Mouse (Mus musculus): ENCODE results near the gene Hcn3. TPM values are rescaled to one million over a fixed set of nuclear protein-coding genes. Genes with fewer than 3 reads are reported as not detected.
"Not testable (repeated sequence)": the region's sequence is repeated elsewhere in the genome, so short reads cannot be mapped to it uniquely, and the experiment has no call there.

Hcn3 gene
- total RNA-seq, 2 experiments from 2014 or later = 0.12 to 1.1 TPM

GRCm38 (mm10) chr3:89181749-89182500, 21.9 kb upstream of the Hcn3 start:
- no peak for DNase-seq

GRCm38 (mm10) chr3:89179056-89179455, 19.1 kb upstream of the Hcn3 start:
- DNase-seq = no peak

- no peak for DNase-seq
Observed at GRCm38 (mm10) chr3:89178107-89178385, 18.1 kb upstream of the Hcn3 start.

DNA sequence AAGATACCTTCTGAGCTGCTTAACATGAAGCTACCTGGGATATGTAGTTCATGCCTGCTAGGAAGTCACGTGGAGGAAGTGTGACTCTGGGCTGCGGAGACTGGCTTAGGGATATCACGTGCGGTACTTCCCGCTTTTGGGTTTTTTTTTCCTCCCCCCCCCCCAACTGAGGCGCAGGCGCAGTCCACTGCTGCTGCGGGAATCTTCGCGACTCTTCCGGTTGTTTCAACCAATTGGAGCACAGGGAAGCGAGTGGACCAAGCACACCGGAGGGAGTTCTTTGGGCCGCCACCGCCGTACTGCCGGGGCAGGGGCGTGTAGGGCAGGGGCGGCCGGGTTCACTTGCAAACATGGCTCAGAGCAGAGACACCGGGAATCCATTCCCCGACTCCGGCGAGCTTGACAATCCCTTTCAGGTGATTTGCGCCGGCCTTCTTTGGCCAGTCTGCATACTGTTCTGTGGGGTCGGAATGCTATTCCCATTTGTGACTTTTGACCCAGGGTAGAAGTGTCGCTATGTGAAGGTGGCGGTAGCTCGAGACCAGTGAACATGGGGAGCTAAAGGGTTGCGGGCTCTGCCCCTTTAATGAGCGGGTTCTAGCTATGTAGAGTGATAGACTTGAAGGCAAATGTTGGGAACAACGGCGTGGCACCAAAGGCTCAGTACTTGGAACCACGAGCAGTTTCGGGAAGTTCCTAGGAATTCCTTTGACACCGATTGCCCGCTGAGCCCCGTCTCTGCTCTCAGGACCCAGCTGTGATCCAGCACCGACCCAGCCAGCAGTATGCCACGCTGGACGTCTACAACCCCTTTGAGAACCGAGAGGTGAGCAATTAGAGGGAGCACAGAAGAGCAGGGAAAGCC, 17.5 kb upstream of the Hcn3 start, which contains the start of gene Scamp3:
Gene Scamp3 (plus strand): TSS at position 232 of the 865 bp plus-strand sequence.
- peak; percentile 80 for DNase-seq

DNA sequence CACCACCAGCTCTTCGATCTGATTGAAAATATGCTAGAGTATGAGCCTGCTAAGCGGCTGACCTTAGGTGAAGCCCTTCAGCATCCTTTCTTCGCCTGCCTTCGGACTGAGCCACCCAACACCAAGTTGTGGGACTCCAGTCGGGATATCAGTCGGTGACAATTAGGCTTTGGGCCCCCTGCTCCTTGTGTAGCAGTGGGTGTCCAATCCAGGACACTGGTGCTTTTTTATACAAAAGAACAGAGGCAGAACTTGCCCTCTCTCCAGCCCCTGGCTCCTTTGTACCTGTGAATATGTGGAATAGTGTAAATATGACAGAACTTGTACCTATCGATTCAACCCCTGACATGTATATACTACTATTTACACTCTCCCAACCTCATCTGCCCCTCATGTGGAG, 16.4 kb upstream of the Hcn3 start:
- DNase-seq = no peak

DNA sequence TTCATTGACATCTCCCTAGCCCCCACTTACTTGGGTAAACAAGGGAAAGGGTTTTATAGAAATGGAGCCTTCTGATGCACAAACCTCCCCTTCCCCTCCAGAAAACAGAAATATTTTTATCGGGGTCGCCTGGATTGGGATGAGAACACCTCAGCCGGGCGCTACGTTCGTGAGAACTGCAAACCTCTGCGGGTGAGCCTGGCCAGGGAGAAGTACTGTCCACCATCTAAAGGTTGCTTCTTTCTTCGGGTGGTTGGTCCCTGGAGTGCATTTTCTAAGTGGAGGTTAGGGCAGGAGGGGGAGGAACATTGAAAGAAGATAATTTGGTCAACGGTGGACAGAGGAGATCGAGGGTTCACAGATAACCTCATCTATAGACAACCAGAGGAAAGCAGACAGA, 15.5 kb upstream of the Hcn3 start:
- DNase-seq = no peak

DNA sequence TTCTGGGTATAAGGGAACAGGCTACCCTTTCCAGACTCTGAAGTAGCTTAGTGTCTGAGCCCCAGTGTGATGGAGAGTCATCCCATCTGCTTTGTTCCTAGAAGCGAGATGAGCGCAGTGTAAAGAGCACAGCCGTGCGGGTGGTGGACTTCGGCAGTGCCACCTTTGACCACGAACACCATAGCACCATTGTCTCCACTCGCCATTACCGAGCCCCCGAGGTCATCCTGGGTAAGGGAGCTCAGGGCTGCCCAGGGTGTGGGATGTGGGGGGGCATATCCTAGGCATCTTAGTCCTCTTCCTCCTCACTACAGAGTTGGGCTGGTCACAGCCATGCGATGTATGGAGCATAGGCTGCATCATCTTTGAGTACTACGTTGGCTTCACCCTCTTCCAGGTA, 14.8 kb upstream of the Hcn3 start:
- DNase-seq = no peak

DNA sequence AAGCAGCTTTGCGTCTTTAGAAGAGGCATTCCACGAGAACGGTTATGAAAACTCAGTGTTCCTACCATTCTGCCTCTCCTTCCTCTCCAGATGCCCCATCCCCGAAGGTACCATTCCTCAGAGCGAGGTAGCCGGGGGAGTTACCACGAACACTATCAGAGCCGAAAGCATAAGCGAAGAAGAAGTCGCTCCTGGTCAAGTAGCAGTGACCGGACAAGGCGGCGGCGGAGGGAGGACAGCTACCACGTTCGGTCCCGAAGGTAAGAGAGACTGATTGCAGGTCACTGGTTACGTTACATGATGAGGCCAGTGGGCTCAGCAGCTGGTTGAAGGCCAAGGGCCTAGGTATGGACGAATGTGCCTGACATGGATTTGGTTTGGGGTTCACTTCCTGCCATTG, 6.9 kb upstream of the Hcn3 start:
- no peak for DNase-seq

GRCm38 (mm10) chr3:89165268-89165870, 5.4 kb upstream of the Hcn3 start:
- DNase-seq = no peak

DNA sequence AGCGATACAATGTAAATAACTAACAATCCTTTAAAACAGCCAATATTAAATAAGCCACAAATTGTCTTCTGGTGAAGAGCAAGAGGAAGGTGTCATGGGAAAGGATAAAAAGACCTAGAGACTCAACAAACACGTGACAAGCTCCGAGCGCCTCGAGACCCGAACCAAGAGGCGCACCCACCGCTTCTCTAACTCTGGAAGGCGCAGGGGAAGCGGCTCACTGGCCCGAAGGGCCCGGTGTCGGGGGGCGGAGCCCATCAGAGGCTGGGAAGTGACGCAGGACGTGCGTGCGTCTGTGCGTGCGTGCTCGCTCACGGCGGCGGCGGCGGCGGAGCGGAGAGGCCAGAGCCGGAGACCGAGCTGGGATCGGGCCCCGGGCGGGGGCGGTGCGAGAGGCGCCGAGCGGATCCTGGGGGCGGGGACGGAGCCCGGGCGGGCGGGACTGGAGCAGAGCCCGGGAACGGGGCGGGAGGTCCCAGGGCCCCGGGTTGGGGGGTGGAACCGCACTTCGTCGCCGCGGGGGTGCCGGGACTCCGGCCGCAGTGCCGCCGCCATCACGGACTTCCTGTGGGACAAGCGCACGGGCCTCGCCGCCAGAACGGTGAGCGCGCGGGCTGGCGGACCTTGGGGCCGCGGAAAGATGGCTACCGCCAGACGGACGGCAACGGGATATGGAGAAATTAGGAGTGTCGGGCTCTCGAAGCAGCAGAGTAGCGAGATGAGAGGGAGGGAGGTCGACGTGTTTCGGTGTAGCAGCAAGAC, 4.7 kb upstream of the Hcn3 start, which contains the start of gene Clk2:
Gene Clk2 (plus strand): TSS at position 290 of the 762 bp plus-strand sequence.
- peak; percentile 92 for DNase-seq

DNA sequence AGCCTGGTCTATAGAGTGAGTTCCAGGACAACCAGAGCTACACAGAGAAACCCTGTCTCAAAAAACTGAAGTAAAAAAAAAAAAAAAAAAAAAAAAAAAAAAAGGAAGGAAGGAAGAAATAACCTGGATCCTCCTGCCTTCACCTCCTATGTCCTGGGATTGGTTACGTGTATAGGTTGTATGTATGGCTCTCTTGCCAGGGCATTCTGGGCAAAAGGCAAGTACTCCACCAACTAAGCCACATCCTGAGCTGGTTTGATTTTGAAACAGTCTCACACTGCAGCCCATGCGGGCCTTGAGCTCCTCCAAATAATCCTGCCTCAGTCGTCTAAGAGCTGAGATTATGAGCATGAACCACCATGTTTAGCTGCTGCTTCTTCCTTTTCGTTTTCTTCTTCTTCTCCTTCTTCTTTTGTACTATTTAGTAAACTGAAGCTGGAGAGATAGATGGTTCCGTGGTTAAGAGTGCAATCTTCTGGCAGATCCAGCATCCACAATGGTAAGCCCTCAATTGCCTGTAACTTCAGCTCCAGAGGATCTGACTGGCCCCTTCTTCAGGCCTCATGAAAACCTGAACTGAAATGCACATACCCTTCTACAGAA, 3.7 kb upstream of the Hcn3 start:
- no peak for DNase-seq

DNA sequence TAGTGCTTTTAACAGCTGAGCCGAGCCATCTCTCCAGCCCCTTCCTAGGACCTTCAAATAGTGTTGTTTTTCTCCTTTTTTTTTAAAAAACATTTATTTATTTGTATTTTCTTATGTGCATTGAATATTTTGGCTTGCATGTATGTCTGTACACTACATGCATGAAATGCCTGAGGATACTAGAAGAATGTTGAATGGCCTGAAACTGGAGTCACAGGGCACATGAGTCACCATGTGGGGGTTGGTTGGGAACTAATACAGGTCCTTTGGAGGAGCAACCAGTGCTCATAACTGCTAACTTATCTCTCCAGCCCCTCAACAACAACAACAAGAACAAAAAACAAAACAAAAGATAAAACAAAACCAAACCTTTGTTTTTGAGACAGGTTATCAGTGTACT, 3.1 kb upstream of the Hcn3 start:
- DNase-seq = no peak

- no peak for DNase-seq
Observed at GRCm38 (mm10) chr3:89161786-89162185, 1.8 kb upstream of the Hcn3 start.

- DNase-seq = not testable (repeated sequence)
Observed at GRCm38 (mm10) chr3:89161207-89161606, 1.2 kb upstream of the Hcn3 start.

DNA sequence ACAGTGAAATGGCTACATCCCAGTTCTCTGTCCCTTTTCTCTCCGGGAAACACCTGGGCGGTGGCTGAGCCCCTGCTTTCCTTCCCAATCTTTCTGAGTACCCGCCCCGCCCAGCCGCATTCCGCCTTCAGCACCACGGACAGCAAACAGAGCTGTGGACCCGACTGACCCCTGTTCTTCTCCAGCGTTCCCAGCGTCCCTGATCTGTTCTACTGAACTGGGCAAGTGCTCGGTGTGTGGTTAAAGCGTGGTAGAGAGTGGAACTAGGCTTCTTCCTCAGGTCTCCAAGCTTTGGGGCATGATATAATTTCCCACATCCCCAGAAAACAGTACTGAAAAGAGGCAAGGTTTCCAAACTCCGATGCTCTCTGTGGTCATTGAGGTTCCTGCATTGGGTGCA, 785 bp downstream of the Hcn3 start:
- peak; percentile 72 for DNase-seq

GRCm38 (mm10) chr3:89158651-89159050, 1.3 kb downstream of the Hcn3 start:
- DNase-seq = no peak

DNA sequence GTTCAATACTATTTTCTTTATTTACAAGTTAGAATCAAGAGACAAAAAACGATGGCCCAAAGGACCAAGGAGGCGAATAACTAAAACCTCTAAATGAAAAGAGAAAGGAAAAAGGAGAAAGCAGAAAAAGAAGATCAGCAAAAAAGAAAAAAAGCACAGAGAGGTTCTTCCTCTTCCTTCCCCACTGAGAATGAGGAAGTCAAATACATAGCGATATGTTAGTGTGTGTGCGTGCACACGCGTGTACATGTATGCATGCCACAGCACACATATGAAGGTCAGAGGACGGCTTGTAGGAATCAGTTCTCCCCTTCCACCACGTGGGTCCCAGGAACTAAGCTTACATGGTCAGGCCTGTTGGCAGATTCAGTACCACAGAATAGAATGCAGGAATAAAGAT, 3.0 kb downstream of the Hcn3 start:
- DNase-seq = no peak

DNA sequence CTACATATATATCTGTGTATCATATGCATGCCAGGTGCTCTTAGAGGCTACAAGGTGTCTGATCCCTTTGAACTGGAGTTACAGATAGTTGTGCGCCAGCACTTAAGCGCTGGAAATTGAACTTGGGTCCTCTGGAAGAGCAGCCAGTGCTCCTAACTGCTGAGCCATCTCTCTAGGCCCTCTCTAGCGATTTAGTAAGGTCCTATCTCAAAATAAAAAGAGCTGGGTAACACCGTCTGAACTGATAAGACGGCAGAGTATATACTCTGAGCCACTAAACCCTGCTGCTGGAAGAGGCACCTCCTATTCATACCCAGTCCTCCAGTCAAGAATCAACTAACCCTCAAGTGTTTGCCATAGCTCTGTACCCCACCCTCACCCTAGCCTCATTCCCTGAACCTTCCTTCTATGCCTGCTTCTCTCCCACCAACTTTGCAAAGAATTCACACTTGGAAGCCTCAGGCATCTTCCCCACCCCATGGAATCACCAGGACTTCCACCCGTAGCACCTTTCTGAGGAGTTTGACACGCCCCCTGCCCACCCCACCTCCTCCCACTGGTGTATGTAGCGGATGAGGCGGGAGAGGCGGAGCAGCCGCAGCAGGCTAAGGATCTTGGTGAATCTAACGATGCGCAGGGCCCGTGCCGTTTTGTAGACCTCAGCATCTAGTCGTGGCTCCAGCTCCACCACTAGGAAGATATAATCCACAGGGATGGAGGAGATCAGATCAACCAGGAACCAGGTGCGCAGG, 7.7 kb downstream of the Hcn3 start:
- no peak for DNase-seq

DNA sequence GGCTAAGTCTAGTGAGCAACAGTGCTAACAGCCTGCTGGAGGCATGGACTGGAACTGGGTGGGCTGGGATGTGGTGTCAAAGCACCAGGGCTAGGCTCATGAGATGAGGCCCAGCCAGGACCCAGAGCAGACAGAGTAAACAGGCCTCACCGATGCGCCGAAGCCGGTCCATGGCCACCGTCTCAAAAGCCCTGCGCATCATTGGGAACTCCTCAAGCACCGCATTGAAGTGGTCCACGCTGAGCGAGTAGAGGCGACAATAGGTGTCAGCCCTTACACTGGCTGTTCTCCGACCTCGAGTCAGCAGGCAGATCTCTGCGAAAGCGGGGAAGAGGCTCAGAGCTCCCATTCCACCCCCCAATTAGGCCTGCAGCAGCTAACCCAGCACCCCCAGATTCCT, 11.4 kb downstream of the Hcn3 start:
- DNase-seq = no peak

- no peak for DNase-seq
Observed at GRCm38 (mm10) chr3:89147979-89148311, 12.1 kb downstream of the Hcn3 start.
